Mouse (Mus musculus) CH12.LX (cell line): ENCODE data around the gene Kif21b. TPM values are rescaled to one million over a fixed set of nuclear protein-coding genes. Genes with fewer than 3 reads are reported as not detected.
A peak's percentile ranks its signal among the peaks of the same experiment; 100 is the strongest.

ENCODE experiments used
- DNase-seq: peaks from one replicate; pipeline ENCODE4 v3.0.0-alpha.2; 2013; ENCODE audit errors: extremely low read depth
- H3K27ac ChIP-seq: 2 replicates; pipeline ENCODE4 v1.5.1; 2012; ENCODE audit warnings: low read depth, mild to moderate bottlenecking, control low read depth, moderate library complexity; ENCODE audit not compliant: insufficient read depth
- H3K27me3 ChIP-seq: replicated peaks from 2 replicates; pipeline ENCODE3; 2012; ENCODE audit warnings: inconsistent platforms
- H3K36me3 ChIP-seq, 2 experiments: replicated peaks in 1 of 2; 2 replicates each; pipeline versions ENCODE3 to v1.6.1; 2012; ENCODE audit warnings: inconsistent platforms in 1 of 2, low read length in 1 of 2, mild to moderate bottlenecking in 1 of 2, mixed read lengths in 1 of 2, moderate library complexity in 1 of 2; ENCODE audit not compliant: control insufficient read depth in 1 of 2, insufficient read depth in 1 of 2
- H3K4me1 ChIP-seq, 2 experiments: 2 replicates each; pipeline ENCODE4 v1.6.1; 2012; ENCODE audit warnings: inconsistent platforms in 1 of 2, moderate library complexity in 1 of 2; ENCODE audit not compliant: insufficient read depth in 2 of 2, control insufficient read depth in 1 of 2
- H3K4me2 ChIP-seq: 2 replicates; pipeline ENCODE4 v1.6.1; 2012; ENCODE audit warnings: low read depth, mild to moderate bottlenecking, control low read depth; ENCODE audit not compliant: poor library complexity, insufficient read depth, severe bottlenecking
- H3K4me3 ChIP-seq, 3 experiments: fragments of 150-350 bp in 1 of 3; sonication (generic) in 1 of 3; replicated peaks in 1 of 3; 2 replicates each; pipeline versions ENCODE3 to v1.5.1; 2011 to 2012; ENCODE audit warnings: low read depth in 2 of 3, low read length in 2 of 3, mild to moderate bottlenecking in 2 of 3, moderate library complexity in 2 of 3, control low read depth in 1 of 3, improper control_type of control experiment in 1 of 3, inconsistent platforms in 1 of 3, mixed read lengths in 1 of 3; ENCODE audit not compliant: poor library complexity in 1 of 3
- H3K79me2 ChIP-seq: replicated peaks from 2 replicates; pipeline ENCODE4 v1.6.1; 2012; ENCODE audit warnings: mild to moderate bottlenecking, moderate library complexity; ENCODE audit not compliant: control insufficient read depth, poor library complexity, insufficient read depth, severe bottlenecking; ENCODE audit errors: extremely low read depth
- H3K9ac ChIP-seq: 2 replicates; pipeline ENCODE4 v1.6.1; 2012; ENCODE audit warnings: low read depth, mild to moderate bottlenecking, control low read depth, moderate library complexity; ENCODE audit not compliant: insufficient read depth
- H3K9me3 ChIP-seq: replicated peaks from 2 replicates; pipeline ENCODE3; 2012; ENCODE audit warnings: low read length, inconsistent platforms, mixed read lengths
- BHLHE40 ChIP-seq: IDR thresholded peaks from 2 replicates; pipeline ENCODE4 v1.6.1; 2011; ENCODE audit warnings: mild to moderate bottlenecking, low read depth, low read length, improper control_type of control experiment
- CHD1 ChIP-seq: IDR thresholded peaks from 2 replicates; pipeline ENCODE4 v1.6.1; 2012; ENCODE audit warnings: low read depth, low read length, improper control_type of control experiment, inconsistent platforms
- CHD2 ChIP-seq: IDR thresholded peaks from 2 replicates; pipeline ENCODE4 v1.6.1; 2011; ENCODE audit warnings: low read length, improper control_type of control experiment
- CTCF ChIP-seq, 2 experiments: IDR thresholded peaks in 1 of 2; conservative IDR thresholded peaks in 1 of 2; 2 replicates each; pipeline ENCODE4 v1.5.1; 2011 to 2012; ENCODE audit warnings: low read depth in 2 of 2, low read length in 2 of 2, improper control_type of control experiment in 1 of 2, inconsistent platforms in 1 of 2, mild to moderate bottlenecking in 1 of 2, moderate library complexity in 1 of 2
- E2F4 ChIP-seq: IDR thresholded peaks from 2 replicates; pipeline ENCODE4 v1.6.1; 2011; ENCODE audit warnings: low read depth, low read length, improper control_type of control experiment; ENCODE audit not compliant: insufficient replicate concordance
- ELF1 ChIP-seq: IDR thresholded peaks from 2 replicates; pipeline ENCODE4 v1.6.1; 2014; ENCODE audit warnings: low read depth, mild to moderate bottlenecking, inconsistent platforms, low read length, improper control_type of control experiment
- EP300 ChIP-seq: IDR thresholded peaks from 2 replicates; pipeline ENCODE4 v1.6.1; 2011; ENCODE audit warnings: low read length, improper control_type of control experiment
- ETS1 ChIP-seq: conservative IDR thresholded peaks from 2 replicates; pipeline ENCODE4 v1.6.1; 2012; ENCODE audit warnings: low read depth, mild to moderate bottlenecking, inconsistent platforms, low read length, improper control_type of control experiment, moderate library complexity
- GABPA ChIP-seq: IDR thresholded peaks from 2 replicates; pipeline ENCODE4 v1.6.1; 2012; ENCODE audit warnings: low read depth, low read length, improper control_type of control experiment, inconsistent platforms; ENCODE audit not compliant: insufficient replicate concordance
- HCFC1 ChIP-seq: IDR thresholded peaks from 2 replicates; pipeline ENCODE4 v1.6.1; 2012; ENCODE audit warnings: low read depth, mild to moderate bottlenecking, inconsistent platforms, low read length, improper control_type of control experiment
- IRF4 ChIP-seq: IDR thresholded peaks from 2 replicates; pipeline ENCODE4 v1.6.1; 2014; ENCODE audit warnings: low read depth, mild to moderate bottlenecking, inconsistent platforms, low read length, improper control_type of control experiment
- JUN ChIP-seq: IDR thresholded peaks from 2 replicates; pipeline ENCODE4 v1.6.1; 2011; ENCODE audit warnings: low read depth, mild to moderate bottlenecking, low read length, improper control_type of control experiment, moderate library complexity; ENCODE audit not compliant: insufficient read depth
- JUND ChIP-seq: conservative IDR thresholded peaks from 2 replicates; pipeline ENCODE4 v1.6.1; 2011; ENCODE audit warnings: low read depth, low read length, improper control_type of control experiment
- KAT2A ChIP-seq: IDR thresholded peaks from 2 replicates; pipeline ENCODE4 v1.6.1; 2012; ENCODE audit warnings: low read length, improper control_type of control experiment, inconsistent platforms; ENCODE audit not compliant: insufficient replicate concordance
- MAFK ChIP-seq: IDR thresholded peaks from 2 replicates; pipeline ENCODE4 v1.6.1; 2011; ENCODE audit warnings: low read length, improper control_type of control experiment; ENCODE audit not compliant: insufficient replicate concordance
- MAX ChIP-seq: IDR thresholded peaks from 2 replicates; pipeline ENCODE4 v1.6.1; 2011; ENCODE audit warnings: low read length, improper control_type of control experiment
- MAZ ChIP-seq: IDR thresholded peaks from 2 replicates; pipeline ENCODE4 v1.6.1; 2012; ENCODE audit warnings: low read depth, mild to moderate bottlenecking, inconsistent platforms, low read length, improper control_type of control experiment, moderate library complexity
- MEF2A ChIP-seq: IDR thresholded peaks from 2 replicates; pipeline ENCODE4 v1.6.1; 2014; ENCODE audit warnings: low read depth, mild to moderate bottlenecking, inconsistent platforms, low read length, improper control_type of control experiment, borderline replicate concordance
- MXI1 ChIP-seq: IDR thresholded peaks from 2 replicates; pipeline ENCODE4 v1.6.1; 2011; ENCODE audit warnings: mild to moderate bottlenecking, low read depth, low read length, improper control_type of control experiment
- MYC ChIP-seq: IDR thresholded peaks from 2 replicates; pipeline ENCODE4 v1.6.1; 2011; ENCODE audit warnings: low read depth, mild to moderate bottlenecking, improper control_type of control experiment, low read length
- NELFE ChIP-seq: IDR thresholded peaks from 2 replicates; pipeline ENCODE4 v1.6.1; 2011; ENCODE audit warnings: low read depth, low read length, improper control_type of control experiment
- NRF1 ChIP-seq: IDR thresholded peaks from 2 replicates; pipeline ENCODE4 v1.6.1; 2014; ENCODE audit warnings: low read depth, mild to moderate bottlenecking, inconsistent platforms, low read length, improper control_type of control experiment, moderate library complexity
- PAX5 ChIP-seq: IDR thresholded peaks from 2 replicates; pipeline ENCODE4 v1.6.1; 2012; ENCODE audit warnings: low read length, inconsistent platforms, mixed read lengths
- POLR2A ChIP-seq: IDR thresholded peaks from 2 replicates; pipeline ENCODE4 v1.6.1; 2011; ENCODE audit warnings: low read depth, mild to moderate bottlenecking, improper control_type of control experiment, low read length
- POLR2AphosphoS2 ChIP-seq: IDR thresholded peaks from 2 replicates; pipeline ENCODE4 v1.6.1; 2011; ENCODE audit warnings: low read depth, low read length, improper control_type of control experiment
- RAD21 ChIP-seq: IDR thresholded peaks from 2 replicates; pipeline ENCODE4 v1.6.1; 2011; ENCODE audit warnings: low read depth, mild to moderate bottlenecking, low read length, improper control_type of control experiment, moderate library complexity
- RCOR1 ChIP-seq: conservative IDR thresholded peaks from 2 replicates; pipeline ENCODE4 v1.6.1; 2012; ENCODE audit warnings: low read depth, mild to moderate bottlenecking, inconsistent platforms, low read length, improper control_type of control experiment
- SIN3A ChIP-seq: IDR thresholded peaks from 2 replicates; pipeline ENCODE4 v1.6.1; 2012; ENCODE audit warnings: low read length, improper control_type of control experiment, inconsistent platforms
- SMC3 ChIP-seq: IDR thresholded peaks from 2 replicates; pipeline ENCODE4 v1.6.1; 2011; ENCODE audit warnings: low read depth, low read length, improper control_type of control experiment
- TBP ChIP-seq: conservative IDR thresholded peaks from 2 replicates; pipeline ENCODE4 v1.6.1; 2011; ENCODE audit warnings: low read depth, low read length, improper control_type of control experiment
- TCF12 ChIP-seq: IDR thresholded peaks from 2 replicates; pipeline ENCODE4 v1.6.1; 2014; ENCODE audit warnings: low read depth, mild to moderate bottlenecking, inconsistent platforms, low read length, improper control_type of control experiment
- UBTF ChIP-seq: IDR thresholded peaks from 2 replicates; pipeline ENCODE4 v1.6.1; 2012; ENCODE audit warnings: low read depth, mild to moderate bottlenecking, inconsistent platforms, low read length, improper control_type of control experiment, moderate library complexity
- USF1 ChIP-seq: IDR thresholded peaks from 2 replicates; pipeline ENCODE4 v1.6.1; 2014; ENCODE audit warnings: low read depth, mild to moderate bottlenecking, inconsistent platforms, low read length, improper control_type of control experiment
- USF2 ChIP-seq: conservative IDR thresholded peaks from 2 replicates; pipeline ENCODE4 v1.6.1; 2011; ENCODE audit warnings: low read depth, low read length, improper control_type of control experiment
- ZC3H11A ChIP-seq: IDR thresholded peaks from 2 replicates; pipeline ENCODE4 v1.6.1; 2012; ENCODE audit warnings: low read depth, mild to moderate bottlenecking, inconsistent platforms, low read length, improper control_type of control experiment
- ZKSCAN1 ChIP-seq: IDR thresholded peaks from 2 replicates; pipeline ENCODE4 v1.6.1; 2012; ENCODE audit warnings: low read depth, inconsistent platforms, low read length, improper control_type of control experiment, borderline replicate concordance
- ZMIZ1 ChIP-seq: IDR thresholded peaks from 2 replicates; pipeline ENCODE4 v1.6.1; 2012; ENCODE audit warnings: low read depth, mild to moderate bottlenecking, inconsistent platforms, low read length, improper control_type of control experiment
- ZNF384 ChIP-seq: IDR thresholded peaks from 2 replicates; pipeline ENCODE4 v1.6.1; 2012; ENCODE audit warnings: low read depth, low read length, improper control_type of control experiment, inconsistent platforms
- dilution Hi-C: fragments of 300-500 bp; cut with MboI; formaldehyde crosslinking; loops from 2 replicates; pipeline ENCODE4 v1.14.3; 2020; ENCODE audit warnings: low sequenced_read_pairs; ENCODE audit not compliant: extremely low pct_unique_long_range_greater_than_20kb, extremely low pct_ligation_motif_present
- in situ Hi-C: fragments of 300-500 bp; cut with MboI; formaldehyde crosslinking; loops from 3 replicates; pipeline ENCODE4 v1.14.3; 2019; ENCODE audit warnings: low sequenced_read_pairs, low pct_ligation_motif_present, low pct_unique_long_range_greater_than_20kb, mixed read lengths
- polyA plus RNA-seq: library from polyadenylated mRNA; unstranded; fragments of >175 nt; gene quantifications from 2 replicates; pipeline ENCODE4 v1.2.1, GENCODE M21; 2012; ENCODE audit warnings: low read depth; ENCODE audit not compliant: insufficient read length
- total RNA-seq, 2 experiments: library from RNA; depleted of rRNA; stranded (reverse); fragments of 300-350 nt in 1 of 2; fragments of >200 nt in 1 of 2; gene quantifications; 2 replicates each; pipeline ENCODE4 v1.2.3; 2012 to 2014

Kif21b gene
- total and polyA plus RNA-seq, 3 experiments: 7.3 to 32.4 (median 26.2) TPM

DNA sequence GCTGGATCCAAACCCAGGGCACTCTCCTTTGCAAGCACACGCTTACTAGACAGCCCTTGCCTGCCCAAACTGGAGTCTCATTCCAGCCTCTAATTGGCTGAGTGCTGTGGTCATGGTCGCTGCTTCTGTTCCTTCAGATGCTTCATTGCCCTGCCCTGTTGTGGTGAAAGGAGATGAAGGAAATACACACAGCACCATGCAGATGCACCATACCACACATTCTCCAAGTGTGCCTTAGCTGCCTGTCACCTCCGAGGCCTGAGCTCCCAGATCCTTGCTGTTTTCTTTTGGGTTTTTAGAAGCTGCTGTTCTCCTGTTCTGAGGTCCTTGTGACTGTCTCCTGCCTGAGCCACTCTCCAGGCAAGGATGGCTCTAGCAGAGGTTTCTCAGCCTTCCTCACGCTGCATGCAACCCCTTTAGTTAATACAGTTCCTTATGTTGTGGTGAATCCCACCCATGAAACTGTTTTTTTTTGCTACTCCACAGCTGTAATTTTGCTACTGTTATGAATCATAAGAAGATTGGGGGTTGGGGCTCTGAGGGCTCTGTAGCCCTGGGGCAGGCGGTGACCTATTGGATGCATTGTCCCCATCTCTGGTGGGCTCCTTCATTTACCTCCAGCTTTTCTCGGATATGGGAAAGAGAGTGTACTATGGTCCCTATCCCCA, 4.7 kb downstream of the Kif21b start:
- peaks cover 34% of the 10 kb centered on the region for H3K79me2 ChIP-seq
- H3K4me2 ChIP-seq: peak overlapping the region; percentile 52
- H3K9me3 ChIP-seq: no peaks in the 10 kb centered on the region
- TF ChIP-seq RCOR1 (peak; percentile 55; the same call in 1 of the 2 replicates), ZMIZ1 (no peak), MYC (no peak; the same call in none of the 2 replicates), KAT2A (no peak), RAD21 (no peak), MEF2A (peak; percentile 18; the same call in 1 of the 2 replicates), MAZ (peak; percentile 21; the same call in 1 of the 2 replicates), ZNF384 (peak; percentile 92), ELF1 (no peak; the same call in 1 of the 2 replicates), CHD1 (0 out of 2 replicates have a peak, but pooled peaks have one; percentile 49), POLR2A (no peak), IRF4 (peak; percentile 96), ZC3H11A (no peak), MAX (0 out of 2 replicates have a peak, but pooled peaks have one; percentile 15), CHD2 (peak; percentile 76; the same call in 1 of the 2 replicates), NRF1 (no peak), TBP (no peak), ETS1 (peak; percentile 83), SIN3A (no peak; the same call in 1 of the 2 replicates), JUN (peak; percentile 80), BHLHE40 (peak; percentile 74), EP300 (peak; percentile 78), HCFC1 (no peak), SMC3 (peak; percentile 1; the same call in 1 of the 2 replicates), POLR2AphosphoS2 (no peak), JUND (peak; percentile 90), E2F4 (no peak), MAFK (peak; percentile 4; the same call in 1 of the 2 replicates), MXI1 (no peak; the same call in 1 of the 2 replicates), USF1 (no peak), TCF12 (peak; percentile 20; the same call in 1 of the 2 replicates), ZKSCAN1 (no peak), UBTF (no peak; the same call in 1 of the 2 replicates), USF2 (no peak), CTCF (conservative IDR thresholded peaks at IDR 0.05 in 1 of 2, IDR thresholded peaks at IDR 0.05 in 1 of 2; ENCODE audit: low read depth in 2 of 2, low read length in 2 of 2) (no peak), PAX5 (peak; percentile 53; the same call in 1 of the 2 replicates), NELFE (no peak), GABPA (no peak)
- H3K27ac ChIP-seq: peak overlapping the region; percentile 99
- peak overlapping the region; percentile 22 to 31 (median 25) for H3K4me3 ChIP-seq
- in situ Hi-C loops: loop anchor here (10.0 kb wide), 1 partner anchor 371 kb away; the partner anchor contains the start of gene Phlda3
- H3K4me1 ChIP-seq: peaks cover 43 to 84% of the 10 kb centered on the region in 2 experiments
- peak overlapping the region; percentile 53 for H3K9ac ChIP-seq
- no peaks in the 10 kb centered on the region for H3K27me3 ChIP-seq
- peak; percentile 66 for DNase-seq
- dilution Hi-C loops: no loop called here
- peaks cover 0 to 4% of the 10 kb centered on the region in 2 experiments for H3K36me3 ChIP-seq
